Mouse (Mus musculus): Measurements from ENCODE around the gene Rbm28. TPM values are rescaled to one million over a fixed set of nuclear protein-coding genes. Genes with fewer than 3 reads are reported as not detected.

The Rbm28 gene
- polyA plus RNA-seq, 1 experiment from 2014 or later = 46.9 TPM

DNA sequence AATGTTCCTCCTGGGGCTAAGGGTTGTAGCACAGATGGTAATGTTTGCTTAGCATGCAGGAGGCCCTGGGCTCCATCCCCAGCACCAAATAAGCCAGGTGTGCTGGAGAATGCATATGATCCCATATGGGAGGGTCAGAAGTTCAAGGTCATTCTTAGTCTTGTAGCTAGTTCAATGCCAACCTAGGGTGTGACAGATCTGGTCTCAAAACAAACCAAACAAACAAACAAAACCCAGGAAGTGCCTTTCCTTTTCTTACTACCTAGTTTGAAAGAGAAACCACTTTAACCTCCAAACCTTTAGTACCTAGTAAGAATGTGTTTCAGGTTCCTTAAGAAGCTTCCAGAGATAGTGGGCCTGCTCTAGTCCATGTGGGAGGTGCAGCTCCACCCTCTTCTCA, 46.6 kb downstream of the Rbm28 start:
- Histone ChIP-seq H3K4me3 (no peak overlapping the region), H3K27ac (no peak overlapping the region), H3K4me1 (no peaks in the 10 kb centered on the region; the same call in 1 of the 2 replicates), H3K36me3 (replicated peaks) (no peaks in the 10 kb centered on the region), H3K9me3 (no peaks in the 10 kb centered on the region), H3K4me2 (no peak overlapping the region), H3K27me3 (replicated peaks) (no peaks in the 10 kb centered on the region), H3K9ac (no peak overlapping the region)
- ATAC-seq (replicated peaks) = no peak

DNA sequence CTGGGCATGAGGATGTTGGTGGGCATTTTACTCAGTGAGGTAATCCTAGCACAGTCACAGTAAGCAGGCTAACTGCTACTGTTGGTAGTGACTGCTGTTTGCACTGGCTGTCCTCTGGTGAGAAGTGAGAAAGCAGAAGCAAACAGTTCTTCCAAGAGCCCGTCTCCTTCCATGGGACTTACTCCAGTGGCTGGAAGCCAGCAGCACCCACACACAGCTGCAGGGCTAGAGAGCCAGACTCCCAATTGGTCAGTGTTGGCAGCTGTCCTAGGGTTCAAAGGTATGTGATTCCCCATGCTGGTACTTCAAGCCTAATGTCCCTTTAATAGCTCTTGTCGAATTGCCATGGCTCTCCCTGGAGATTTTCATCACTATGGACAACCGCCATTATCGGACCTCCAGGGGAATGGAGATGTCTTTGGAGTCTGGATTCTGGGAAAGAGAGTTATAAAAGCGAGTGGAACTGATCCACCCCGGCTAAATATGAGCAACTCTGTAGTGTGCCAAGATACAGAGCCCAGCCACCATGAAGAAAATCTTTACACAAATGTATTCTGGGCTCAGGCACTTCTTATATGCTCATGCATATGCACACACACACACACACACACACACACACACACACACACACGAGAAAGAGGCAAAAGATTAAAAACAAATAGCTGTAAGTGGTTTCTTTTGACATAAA, 47.2 kb downstream of the Rbm28 start:
- Histone ChIP-seq H3K4me2 (no peak overlapping the region), H3K9ac (no peak overlapping the region), H3K4me3 (no peak overlapping the region), H3K9me3 (no peaks in the 10 kb centered on the region), H3K4me1 (no peaks in the 10 kb centered on the region; the same call in 1 of the 2 replicates), H3K27me3 (replicated peaks) (no peaks in the 10 kb centered on the region), H3K27ac (no peak overlapping the region), H3K36me3 (replicated peaks) (no peaks in the 10 kb centered on the region)
- WGBS = 47% methylated on average over 7 of the region's 7 CpGs
- peak; percentile 56; the same call in 1 of the 2 replicates for ATAC-seq (replicated peaks)

- Histone ChIP-seq H3K4me1 (no peaks in the 10 kb centered on the region; the same call in 1 of the 2 replicates), H3K27me3 (replicated peaks) (no peaks in the 10 kb centered on the region), H3K9me3 (no peaks in the 10 kb centered on the region), H3K36me3 (replicated peaks) (no peaks in the 10 kb centered on the region), H3K9ac (no peak overlapping the region), H3K4me3 (no peak overlapping the region), H3K27ac (no peak overlapping the region), H3K4me2 (no peak overlapping the region)
- 74% methylated on average over 7 of the region's 7 CpGs for WGBS
- ATAC-seq (replicated peaks) = no peak
Observed at GRCm38 (mm10) chr6:29115756-29116155, 49.0 kb downstream of the Rbm28 start.

DNA sequence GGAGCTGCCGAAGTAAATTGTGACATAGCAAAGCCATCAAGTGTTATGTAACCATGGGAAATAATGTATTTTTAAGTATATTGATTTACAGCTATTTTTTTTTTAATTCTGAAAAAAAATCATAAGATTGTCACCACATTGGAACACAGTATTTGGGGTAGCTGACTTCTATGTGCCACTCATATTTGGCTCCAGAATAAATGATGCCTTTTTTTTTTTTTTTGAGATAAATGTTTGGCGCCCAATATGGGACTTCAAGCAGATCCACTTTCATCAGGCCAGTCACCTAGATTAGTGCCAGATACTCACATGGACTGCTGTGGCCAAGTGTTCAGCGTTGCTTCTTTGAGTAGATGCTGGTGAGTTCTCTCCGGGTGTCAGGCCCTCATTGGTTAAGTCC, 53.3 kb downstream of the Rbm28 start:
- H3K27ac ChIP-seq = no peak overlapping the region
- no peak overlapping the region for H3K9ac ChIP-seq
- no peak for ATAC-seq (replicated peaks)
- H3K4me1 ChIP-seq = no peaks in the 10 kb centered on the region
- H3K27me3 ChIP-seq (replicated peaks) = no peaks in the 10 kb centered on the region
- H3K4me2 ChIP-seq = no peak overlapping the region
- no peaks in the 10 kb centered on the region for H3K36me3 ChIP-seq (replicated peaks)
- WGBS = 89% methylated on average over 4 of the region's 4 CpGs
- no peak overlapping the region for H3K4me3 ChIP-seq
- H3K9me3 ChIP-seq = no peaks in the 10 kb centered on the region

DNA sequence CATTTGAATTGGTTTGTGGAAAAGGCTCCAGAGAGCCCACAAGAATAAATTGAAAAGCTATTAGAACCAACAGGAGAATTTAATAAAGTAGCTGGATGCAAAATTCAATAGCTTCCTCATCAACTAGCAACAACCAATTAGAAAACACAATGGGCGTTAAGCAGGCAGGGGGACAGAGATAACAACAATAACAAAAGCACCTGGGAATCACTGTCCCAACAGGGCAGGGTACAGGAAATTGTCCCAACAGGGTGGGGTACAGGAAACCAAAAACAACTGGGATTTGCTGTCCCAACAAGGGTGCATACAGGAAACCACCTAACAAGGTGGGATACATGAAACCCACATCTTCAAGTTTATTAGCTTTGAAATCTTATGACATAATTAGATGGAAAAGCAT, 56.4 kb downstream of the Rbm28 start:
- Histone ChIP-seq H3K9ac (no peak overlapping the region), H3K4me1 (no peaks in the 10 kb centered on the region), H3K27me3 (replicated peaks) (no peaks in the 10 kb centered on the region), H3K4me3 (no peak overlapping the region), H3K27ac (no peak overlapping the region), H3K9me3 (no peaks in the 10 kb centered on the region), H3K36me3 (replicated peaks) (no peaks in the 10 kb centered on the region), H3K4me2 (no peak overlapping the region)
- WGBS = 71% methylated on average over 1 of the region's 1 CpGs
- no peak for ATAC-seq (replicated peaks)

DNA sequence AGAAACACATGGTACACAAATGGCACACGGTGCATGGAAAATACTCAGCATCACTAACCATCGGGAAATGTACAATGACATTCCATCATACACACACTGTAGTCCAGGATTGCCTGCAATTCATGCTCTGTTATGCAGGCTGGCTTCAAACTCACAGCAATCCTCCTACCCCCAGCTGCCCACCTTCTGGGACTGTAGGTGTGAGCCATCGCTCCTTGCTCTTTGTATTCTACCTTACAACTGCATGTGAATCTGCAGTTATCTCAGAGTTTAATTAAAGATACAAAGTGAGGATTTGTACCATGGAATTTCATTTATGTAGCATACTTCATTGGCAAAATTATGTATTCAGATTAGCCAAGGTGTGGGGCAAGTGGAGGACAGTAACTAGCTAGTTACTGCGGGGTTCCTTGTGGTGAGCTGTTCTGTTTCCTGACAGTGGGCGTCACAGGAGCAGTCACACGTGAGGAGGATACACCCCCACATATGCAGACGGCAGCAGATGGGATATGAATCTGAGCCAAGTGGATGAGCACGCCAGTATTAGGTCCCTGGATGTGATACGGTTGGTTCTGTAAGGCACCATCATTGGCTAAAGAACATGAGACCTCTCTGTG, 63.5 kb downstream of the Rbm28 start:
- H3K4me3 ChIP-seq = no peak overlapping the region
- no peak for ATAC-seq (replicated peaks)
- no peaks in the 10 kb centered on the region for H3K4me1 ChIP-seq
- WGBS = 89% methylated on average over 9 of the region's 9 CpGs
- no peaks in the 10 kb centered on the region for H3K27me3 ChIP-seq (replicated peaks)
- H3K27ac ChIP-seq = no peak overlapping the region
- no peak overlapping the region for H3K9ac ChIP-seq
- no peaks in the 10 kb centered on the region for H3K9me3 ChIP-seq
- H3K36me3 ChIP-seq (replicated peaks) = no peaks in the 10 kb centered on the region
- H3K4me2 ChIP-seq = no peak overlapping the region

DNA sequence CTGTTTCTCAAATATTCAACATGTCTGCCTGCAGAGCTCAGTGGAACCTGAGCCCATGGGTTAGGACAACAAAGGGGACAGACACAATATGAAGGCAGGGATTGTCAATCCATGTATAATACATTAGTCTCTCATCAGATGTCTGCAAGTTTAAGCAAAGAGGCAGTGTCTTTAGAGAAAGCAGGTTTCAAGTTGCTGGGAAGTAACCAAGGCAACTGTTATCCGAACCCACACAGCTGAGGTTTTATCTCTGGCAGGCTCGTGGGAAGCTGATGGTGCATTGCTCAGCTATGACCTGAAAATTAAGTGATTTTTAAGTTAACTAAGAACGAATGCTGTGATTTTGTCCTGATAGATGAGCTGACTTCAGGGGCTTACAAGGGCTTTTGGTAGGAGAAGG, 64.4 kb downstream of the Rbm28 start:
- ATAC-seq (replicated peaks) = peak; percentile 50; the same call in 1 of the 2 replicates
- Histone ChIP-seq H3K9ac (no peak overlapping the region), H3K4me3 (no peak overlapping the region), H3K4me2 (no peak overlapping the region), H3K36me3 (replicated peaks) (no peaks in the 10 kb centered on the region), H3K9me3 (no peaks in the 10 kb centered on the region), H3K4me1 (no peaks in the 10 kb centered on the region), H3K27me3 (replicated peaks) (no peaks in the 10 kb centered on the region), H3K27ac (no peak overlapping the region)
- WGBS = 32% methylated on average over 3 of the region's 3 CpGs

GRCm38 (mm10) chr6:29099536-29100170, 65.2 kb downstream of the Rbm28 start:
- no peaks in the 10 kb centered on the region for H3K36me3 ChIP-seq (replicated peaks)
- H3K4me1 ChIP-seq = no peaks in the 10 kb centered on the region
- no peak overlapping the region for H3K4me3 ChIP-seq
- no peak overlapping the region for H3K9ac ChIP-seq
- no peaks in the 10 kb centered on the region for H3K9me3 ChIP-seq
- no peaks in the 10 kb centered on the region for H3K27me3 ChIP-seq (replicated peaks)
- H3K27ac ChIP-seq = no peak overlapping the region
- H3K4me2 ChIP-seq = no peak overlapping the region
- no peak for ATAC-seq (replicated peaks)
- WGBS = 61% methylated on average over 14 of the region's 14 CpGs

DNA sequence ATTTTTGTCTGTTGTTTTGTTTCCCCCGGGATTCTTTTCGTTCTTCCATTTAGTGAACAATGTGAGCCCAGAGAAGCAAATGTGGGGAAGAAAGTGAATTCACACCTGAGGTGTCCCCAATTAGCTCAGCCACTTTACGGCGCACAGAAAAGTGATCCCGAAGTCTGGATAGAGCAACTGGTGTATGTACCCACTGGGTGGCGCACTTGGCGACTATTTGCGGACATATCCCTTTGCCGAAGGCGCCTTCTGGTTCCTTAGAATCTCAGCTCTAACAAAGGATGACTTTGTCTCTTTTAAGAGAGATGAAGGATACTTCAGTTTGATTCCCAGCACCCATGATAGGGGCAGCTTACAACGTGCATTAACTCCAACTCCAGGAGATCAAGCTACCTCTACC, 71.9 kb downstream of the Rbm28 start:
- H3K27ac ChIP-seq = no peak overlapping the region
- H3K27me3 ChIP-seq (replicated peaks) = no peaks in the 10 kb centered on the region
- no peak for ATAC-seq (replicated peaks)
- no peaks in the 10 kb centered on the region for H3K36me3 ChIP-seq (replicated peaks)
- no peak overlapping the region for H3K9ac ChIP-seq
- 62% methylated on average over 11 of the region's 11 CpGs for whole genome bisulfite sequencing
- no peak overlapping the region for H3K4me2 ChIP-seq
- H3K4me3 ChIP-seq = no peak overlapping the region
- H3K4me1 ChIP-seq = no peaks in the 10 kb centered on the region
- H3K9me3 ChIP-seq = no peaks in the 10 kb centered on the region

GRCm38 (mm10) chr6:29092234-29092633, 72.6 kb downstream of the Rbm28 start:
- no peak overlapping the region for H3K4me2 ChIP-seq
- 88% methylated on average over 7 of the region's 7 CpGs for WGBS
- no peak for ATAC-seq (replicated peaks)
- H3K9me3 ChIP-seq = no peaks in the 10 kb centered on the region
- no peaks in the 10 kb centered on the region for H3K27me3 ChIP-seq (replicated peaks)
- H3K9ac ChIP-seq = no peak overlapping the region
- no peak overlapping the region for H3K27ac ChIP-seq
- no peaks in the 10 kb centered on the region for H3K36me3 ChIP-seq (replicated peaks)
- no peaks in the 10 kb centered on the region for H3K4me1 ChIP-seq
- no peak overlapping the region for H3K4me3 ChIP-seq

DNA sequence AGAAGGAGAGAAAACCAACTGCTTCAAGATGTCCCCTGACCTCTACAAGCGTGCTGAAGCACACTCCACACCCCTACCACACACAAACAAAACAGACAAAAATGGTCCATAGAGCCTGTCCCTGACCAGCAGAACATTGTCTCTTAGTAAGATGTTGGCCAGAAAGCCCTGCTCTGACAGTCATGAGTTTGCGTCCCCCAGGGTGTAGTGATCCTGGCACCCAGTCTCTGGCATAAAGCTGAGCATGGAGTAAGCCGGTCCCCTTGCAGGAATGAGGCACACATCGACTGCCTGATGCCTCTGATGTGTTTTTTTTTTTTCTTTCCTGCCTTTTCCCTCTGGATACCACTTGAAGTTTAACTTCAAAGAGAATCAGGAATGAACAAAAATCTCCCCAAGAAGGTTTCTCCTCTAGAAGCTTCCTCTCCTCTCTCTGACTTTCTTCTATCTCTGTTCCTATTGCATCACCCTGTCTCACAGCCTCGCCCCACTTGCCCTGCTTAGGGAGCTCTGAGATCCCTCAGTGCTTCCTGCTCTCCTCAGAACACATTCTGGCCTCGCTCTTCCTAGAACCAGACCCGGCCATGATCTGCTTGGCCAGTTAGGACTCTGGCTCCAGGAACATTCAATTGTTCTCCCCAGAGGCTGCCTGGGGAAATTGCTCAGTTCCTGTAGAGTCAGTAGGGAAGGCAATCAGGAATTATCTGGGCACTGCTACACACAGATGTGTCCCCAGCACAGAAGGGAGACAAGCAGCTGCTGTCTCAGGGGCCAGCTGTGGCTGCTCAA, 76.7 kb downstream of the Rbm28 start:
- Histone ChIP-seq H3K4me2 (no peak overlapping the region), H3K4me3 (no peak overlapping the region), H3K36me3 (replicated peaks) (no peaks in the 10 kb centered on the region), H3K9ac (no peak overlapping the region), H3K27me3 (replicated peaks) (no peaks in the 10 kb centered on the region), H3K9me3 (no peaks in the 10 kb centered on the region), H3K27ac (no peak overlapping the region), H3K4me1 (no peaks in the 10 kb centered on the region)
- WGBS = 72% methylated on average over 7 of the region's 7 CpGs
- no peak for ATAC-seq (replicated peaks)

GRCm38 (mm10) chr6:29084401-29084800, 80.4 kb downstream of the Rbm28 start:
- 65% methylated on average over 7 of the region's 7 CpGs for WGBS
- H3K4me3 ChIP-seq = no peak overlapping the region
- H3K27ac ChIP-seq = no peak overlapping the region
- ATAC-seq (replicated peaks) = no peak; the same call in 1 of the 2 replicates
- no peak overlapping the region for H3K4me2 ChIP-seq
- no peaks in the 10 kb centered on the region for H3K27me3 ChIP-seq (replicated peaks)
- no peaks in the 10 kb centered on the region for H3K36me3 ChIP-seq (replicated peaks)
- H3K9me3 ChIP-seq = no peaks in the 10 kb centered on the region
- H3K4me1 ChIP-seq = 0 out of 2 replicates have a peak, but pooled peaks cover under 1% of the 10 kb centered on the region
- no peak overlapping the region for H3K9ac ChIP-seq

Measured in midbrain, embryonic 15.5 days (tissue).